Comparison of ENCODE assay signal across 20 mouse cellular contexts in genomic region chr3:103483316-103483715, GRCm38 (mm10).
DNase-seq lines count a peak whose midpoint lies in the region; ATAC-seq and TF ChIP-seq lines count a peak whose summit lies in the region.
"Had no signal": no experiment of that assay in that cellular context is flagged by ENCODE, and none has a peak within 500 bp of the region (broad histone marks: within the 10 kb centered on the region; RNA-seq: fewer than 3 reads in every experiment).

No protein-coding gene starts in this region.

- ATAC-seq in forebrain, embryonic 15.5 days (replicated peaks), result peak; percentile 57; the same call in 1 of the 2 replicates
- no peak for ATAC-seq in forebrain, embryonic 12.5 days (ENCODE audit: low FRiP score)
- ATAC-seq: midbrain, embryonic 16.5 days had no signal

- peaks cover 4% of the 10 kb centered on the region for H3K4me1 ChIP-seq in forebrain, embryonic 15.5 days
- no peaks in the 10 kb centered on the region for H3K4me1 ChIP-seq in forebrain, embryonic 12.5 days

- H3K27me3 ChIP-seq in forebrain, embryonic 15.5 days, result no peaks in the 10 kb centered on the region
- H3K27me3 ChIP-seq in forebrain, embryonic 12.5 days, result 0 out of 2 replicates have a peak, but pooled peaks cover 3% of the 10 kb centered on the region
- H3K27me3 ChIP-seq: CH12.LX; embryonic facial prominence, embryonic 15.5 days; hindbrain, embryonic 12.5 days; limb, embryonic 15.5 days had no signal

- no peak overlapping the region for H3K9ac ChIP-seq in forebrain, embryonic 15.5 days (replicated peaks)
- no peak overlapping the region for H3K9ac ChIP-seq in forebrain, embryonic 12.5 days
- H3K9ac ChIP-seq: embryonic facial prominence, embryonic 15.5 days; hindbrain, embryonic 12.5 days; limb, embryonic 15.5 days had no signal

- peak overlapping the region; percentile 60 for H3K27ac ChIP-seq in forebrain, embryonic 15.5 days (replicated peaks)
- H3K27ac ChIP-seq in forebrain, embryonic 12.5 days, result no peak overlapping the region
- H3K27ac ChIP-seq in left cerebral cortex, adult 2 months, result no peak overlapping the region
- H3K27ac ChIP-seq: embryonic facial prominence, embryonic 15.5 days; hindbrain, embryonic 12.5 days; limb, embryonic 15.5 days had no signal

- no peak overlapping the region for H3K4me2 ChIP-seq in forebrain, embryonic 15.5 days (replicated peaks)
- H3K4me2 ChIP-seq in forebrain, embryonic 12.5 days, result no peak overlapping the region
- H3K4me2 ChIP-seq: embryonic facial prominence, embryonic 15.5 days; hindbrain, embryonic 12.5 days; limb, embryonic 15.5 days had no signal

- H3K36me3 ChIP-seq in forebrain, embryonic 15.5 days, result no peaks in the 10 kb centered on the region
- H3K36me3 ChIP-seq in forebrain, embryonic 12.5 days (replicated peaks), result no peaks in the 10 kb centered on the region
- H3K36me3 ChIP-seq: embryonic facial prominence, embryonic 15.5 days; hindbrain, embryonic 12.5 days; limb, embryonic 15.5 days had no signal

- intact Hi-C loops in left cerebral cortex, postnatal 4 days (cut with DNase I), result no loop called here
- intact Hi-C loops in left cerebral cortex, adult 2 months (cut with DNase I), result no loop called here

- H3K9me3 ChIP-seq in forebrain, embryonic 15.5 days, result no peaks in the 10 kb centered on the region
- no peaks in the 10 kb centered on the region for H3K9me3 ChIP-seq in forebrain, embryonic 12.5 days
- H3K9me3 ChIP-seq: embryonic facial prominence, embryonic 15.5 days; hindbrain, embryonic 12.5 days; limb, embryonic 15.5 days had no signal

- peak; percentile 86 for DNase-seq in left cerebral cortex, postnatal 4 days
- no peak for DNase-seq in left cerebral cortex, adult 2 months (ENCODE audit: extremely low spot score in 1 of 2, low spot score in 2 of 2)
- peak; percentile 96 for DNase-seq in cerebellum, adult 9-10 months
- peak; percentile 23 to 33 for DNase-seq in layer of hippocampus, postnatal 10 days (ENCODE audit: low spot score in 2 of 2)
- DNase-seq in spleen, postnatal 36 days (ENCODE audit: low spot score in 2 of 2), result no peak
- no peak for DNase-seq in ovary, postnatal 14 days (ENCODE audit: low spot score)
- DNase-seq: adrenal gland, postnatal 14 days; embryo, embryonic 11 days; gastrocnemius, postnatal 10 days; kidney, adult 18-20 months; lung, postnatal 10 days; right cerebral cortex, adult 18-20 months; thymus, adult 18-20 months had no signal

- WGBS in forebrain, embryonic 15.5 days, result 71% methylated on average over 2 of the region's 2 CpGs
- 93% methylated on average over 2 of the region's 2 CpGs for WGBS in forebrain, embryonic 12.5 days

- no peak overlapping the region for H3K4me3 ChIP-seq in forebrain, embryonic 15.5 days
- H3K4me3 ChIP-seq in forebrain, embryonic 12.5 days (replicated peaks), result no peak overlapping the region
- no peak overlapping the region for H3K4me3 ChIP-seq in left cerebral cortex, adult 2 months
- H3K4me3 ChIP-seq: embryonic facial prominence, embryonic 15.5 days; hindbrain, embryonic 12.5 days; limb, embryonic 15.5 days had no signal

- no peak for TF ChIP-seq CTCF in left cerebral cortex, adult 2 months (IDR thresholded peaks at IDR 0.05)

Comparison
In these comparisons a context has a peak if more than half of its experiments do, and no peak if none do; other contexts are left out.
1. DNase-seq: peak in left cerebral cortex, postnatal 4 days (single experiment), cerebellum, adult 9-10 months (single experiment) and layer of hippocampus, postnatal 10 days (2 of 2); none in left cerebral cortex, adult 2 months (0 of 2), spleen, postnatal 36 days (0 of 2) and ovary, postnatal 14 days (single experiment).